Mouse (Mus musculus) CH12.LX (cell line): ENCODE data around the gene Kcnn3. TPM values are rescaled to one million over a fixed set of nuclear protein-coding genes. Genes with fewer than 3 reads are reported as not detected.

Experiments
- DNase-seq: peaks from one replicate; pipeline ENCODE4 v3.0.0-alpha.2; 2013; ENCODE audit errors: extremely low read depth
- H3K27ac ChIP-seq: 2 replicates; pipeline ENCODE4 v1.5.1; 2012; ENCODE audit warnings: low read depth, mild to moderate bottlenecking, control low read depth, moderate library complexity; ENCODE audit not compliant: insufficient read depth
- H3K27me3 ChIP-seq: replicated peaks from 2 replicates; pipeline ENCODE3; 2012; ENCODE audit warnings: inconsistent platforms
- H3K36me3 ChIP-seq, 2 experiments: replicated peaks in 1 of 2; 2 replicates each; pipeline versions ENCODE3 to v1.6.1; 2012; ENCODE audit warnings: inconsistent platforms in 1 of 2, low read length in 1 of 2, mild to moderate bottlenecking in 1 of 2, mixed read lengths in 1 of 2, moderate library complexity in 1 of 2; ENCODE audit not compliant: control insufficient read depth in 1 of 2, insufficient read depth in 1 of 2
- H3K4me1 ChIP-seq, 2 experiments: 2 replicates each; pipeline ENCODE4 v1.6.1; 2012; ENCODE audit warnings: inconsistent platforms in 1 of 2, moderate library complexity in 1 of 2; ENCODE audit not compliant: insufficient read depth in 2 of 2, control insufficient read depth in 1 of 2
- H3K4me2 ChIP-seq: 2 replicates; pipeline ENCODE4 v1.6.1; 2012; ENCODE audit warnings: low read depth, mild to moderate bottlenecking, control low read depth; ENCODE audit not compliant: poor library complexity, insufficient read depth, severe bottlenecking
- H3K4me3 ChIP-seq, 3 experiments: fragments of 150-350 bp in 1 of 3; sonication (generic) in 1 of 3; replicated peaks in 1 of 3; 2 replicates each; pipeline versions ENCODE3 to v1.5.1; 2011 to 2012; ENCODE audit warnings: low read depth in 2 of 3, low read length in 2 of 3, mild to moderate bottlenecking in 2 of 3, moderate library complexity in 2 of 3, control low read depth in 1 of 3, improper control_type of control experiment in 1 of 3, inconsistent platforms in 1 of 3, mixed read lengths in 1 of 3; ENCODE audit not compliant: poor library complexity in 1 of 3
- H3K79me2 ChIP-seq: replicated peaks from 2 replicates; pipeline ENCODE4 v1.6.1; 2012; ENCODE audit warnings: mild to moderate bottlenecking, moderate library complexity; ENCODE audit not compliant: control insufficient read depth, poor library complexity, insufficient read depth, severe bottlenecking; ENCODE audit errors: extremely low read depth
- H3K9ac ChIP-seq: 2 replicates; pipeline ENCODE4 v1.6.1; 2012; ENCODE audit warnings: low read depth, mild to moderate bottlenecking, control low read depth, moderate library complexity; ENCODE audit not compliant: insufficient read depth
- H3K9me3 ChIP-seq: replicated peaks from 2 replicates; pipeline ENCODE3; 2012; ENCODE audit warnings: low read length, inconsistent platforms, mixed read lengths
- CHD1 ChIP-seq: IDR thresholded peaks from 2 replicates; pipeline ENCODE4 v1.6.1; 2012; ENCODE audit warnings: low read depth, low read length, improper control_type of control experiment, inconsistent platforms
- E2F4 ChIP-seq: IDR thresholded peaks from 2 replicates; pipeline ENCODE4 v1.6.1; 2011; ENCODE audit warnings: low read depth, low read length, improper control_type of control experiment; ENCODE audit not compliant: insufficient replicate concordance
- ELF1 ChIP-seq: IDR thresholded peaks from 2 replicates; pipeline ENCODE4 v1.6.1; 2014; ENCODE audit warnings: low read depth, mild to moderate bottlenecking, inconsistent platforms, low read length, improper control_type of control experiment
- EP300 ChIP-seq: IDR thresholded peaks from 2 replicates; pipeline ENCODE4 v1.6.1; 2011; ENCODE audit warnings: low read length, improper control_type of control experiment
- KAT2A ChIP-seq: IDR thresholded peaks from 2 replicates; pipeline ENCODE4 v1.6.1; 2012; ENCODE audit warnings: low read length, improper control_type of control experiment, inconsistent platforms; ENCODE audit not compliant: insufficient replicate concordance
- MAFK ChIP-seq: IDR thresholded peaks from 2 replicates; pipeline ENCODE4 v1.6.1; 2011; ENCODE audit warnings: low read length, improper control_type of control experiment; ENCODE audit not compliant: insufficient replicate concordance
- MAZ ChIP-seq: IDR thresholded peaks from 2 replicates; pipeline ENCODE4 v1.6.1; 2012; ENCODE audit warnings: low read depth, mild to moderate bottlenecking, inconsistent platforms, low read length, improper control_type of control experiment, moderate library complexity
- MEF2A ChIP-seq: IDR thresholded peaks from 2 replicates; pipeline ENCODE4 v1.6.1; 2014; ENCODE audit warnings: low read depth, mild to moderate bottlenecking, inconsistent platforms, low read length, improper control_type of control experiment, borderline replicate concordance
- MXI1 ChIP-seq: IDR thresholded peaks from 2 replicates; pipeline ENCODE4 v1.6.1; 2011; ENCODE audit warnings: mild to moderate bottlenecking, low read depth, low read length, improper control_type of control experiment
- NELFE ChIP-seq: IDR thresholded peaks from 2 replicates; pipeline ENCODE4 v1.6.1; 2011; ENCODE audit warnings: low read depth, low read length, improper control_type of control experiment
- PAX5 ChIP-seq: IDR thresholded peaks from 2 replicates; pipeline ENCODE4 v1.6.1; 2012; ENCODE audit warnings: low read length, inconsistent platforms, mixed read lengths
- RCOR1 ChIP-seq: conservative IDR thresholded peaks from 2 replicates; pipeline ENCODE4 v1.6.1; 2012; ENCODE audit warnings: low read depth, mild to moderate bottlenecking, inconsistent platforms, low read length, improper control_type of control experiment
- SIN3A ChIP-seq: IDR thresholded peaks from 2 replicates; pipeline ENCODE4 v1.6.1; 2012; ENCODE audit warnings: low read length, improper control_type of control experiment, inconsistent platforms
- SMC3 ChIP-seq: IDR thresholded peaks from 2 replicates; pipeline ENCODE4 v1.6.1; 2011; ENCODE audit warnings: low read depth, low read length, improper control_type of control experiment
- TCF12 ChIP-seq: IDR thresholded peaks from 2 replicates; pipeline ENCODE4 v1.6.1; 2014; ENCODE audit warnings: low read depth, mild to moderate bottlenecking, inconsistent platforms, low read length, improper control_type of control experiment
- USF1 ChIP-seq: IDR thresholded peaks from 2 replicates; pipeline ENCODE4 v1.6.1; 2014; ENCODE audit warnings: low read depth, mild to moderate bottlenecking, inconsistent platforms, low read length, improper control_type of control experiment
- ZC3H11A ChIP-seq: IDR thresholded peaks from 2 replicates; pipeline ENCODE4 v1.6.1; 2012; ENCODE audit warnings: low read depth, mild to moderate bottlenecking, inconsistent platforms, low read length, improper control_type of control experiment
- ZKSCAN1 ChIP-seq: IDR thresholded peaks from 2 replicates; pipeline ENCODE4 v1.6.1; 2012; ENCODE audit warnings: low read depth, inconsistent platforms, low read length, improper control_type of control experiment, borderline replicate concordance
- ZMIZ1 ChIP-seq: IDR thresholded peaks from 2 replicates; pipeline ENCODE4 v1.6.1; 2012; ENCODE audit warnings: low read depth, mild to moderate bottlenecking, inconsistent platforms, low read length, improper control_type of control experiment
- ZNF384 ChIP-seq: IDR thresholded peaks from 2 replicates; pipeline ENCODE4 v1.6.1; 2012; ENCODE audit warnings: low read depth, low read length, improper control_type of control experiment, inconsistent platforms
- dilution Hi-C: fragments of 300-500 bp; cut with MboI; formaldehyde crosslinking; loops from 2 replicates; pipeline ENCODE4 v1.14.3; 2020; ENCODE audit warnings: low sequenced_read_pairs; ENCODE audit not compliant: extremely low pct_unique_long_range_greater_than_20kb, extremely low pct_ligation_motif_present
- in situ Hi-C: fragments of 300-500 bp; cut with MboI; formaldehyde crosslinking; loops from 3 replicates; pipeline ENCODE4 v1.14.3; 2019; ENCODE audit warnings: low sequenced_read_pairs, low pct_ligation_motif_present, low pct_unique_long_range_greater_than_20kb, mixed read lengths
- polyA plus RNA-seq: library from polyadenylated mRNA; unstranded; fragments of >175 nt; gene quantifications from 2 replicates; pipeline ENCODE4 v1.2.1, GENCODE M21; 2012; ENCODE audit warnings: low read depth; ENCODE audit not compliant: insufficient read length
- total RNA-seq, 2 experiments: library from RNA; depleted of rRNA; stranded (reverse); fragments of 300-350 nt in 1 of 2; fragments of >200 nt in 1 of 2; gene quantifications; 2 replicates each; pipeline ENCODE4 v1.2.3; 2012 to 2014

Kcnn3 gene
- total and polyA plus RNA-seq, 3 experiments, result 0.06 TPM; not detected in 2

- no peak for DNase-seq
- no peak overlapping the region for H3K9ac ChIP-seq
- peaks cover 3 to 13% of the 10 kb centered on the region in 2 experiments for H3K4me1 ChIP-seq
- TF ChIP-seq MAZ (no peak), CHD1 (no peak)
- TF ChIP-seq, all 38 proteins: peak for 0
- Histone ChIP-seq H3K36me3 (no peaks in the 10 kb centered on the region), H3K4me3 (no peak overlapping the region), H3K27me3 (no peaks in the 10 kb centered on the region), H3K4me2 (no peak overlapping the region), H3K79me2 (no peaks in the 10 kb centered on the region), H3K27ac (no peak overlapping the region), H3K9me3 (no peaks in the 10 kb centered on the region)
- in situ Hi-C loops (no loop called here), dilution Hi-C loops (no loop called here)
Measured at GRCm38 (mm10) chr3:89565371-89565770, 45.4 kb downstream of the Kcnn3 start.

GRCm38 (mm10) chr3:89569058-89569457, 49.1 kb downstream of the Kcnn3 start:
- no peak overlapping the region for H3K4me2 ChIP-seq
- peaks cover 3 to 13% of the 10 kb centered on the region in 2 experiments for H3K4me1 ChIP-seq
- TF ChIP-seq SMC3, result no peak
- no peak for TF ChIP-seq ZC3H11A
- TF ChIP-seq MEF2A, result no peak
- TF ChIP-seq MXI1, result no peak
- no peak for TF ChIP-seq KAT2A
- TF ChIP-seq EP300, result no peak
- no peak for TF ChIP-seq MAFK
- no peak for TF ChIP-seq PAX5
- TF ChIP-seq E2F4, result no peak
- no peak for TF ChIP-seq ZNF384
- TF ChIP-seq TCF12, result no peak
- no peak for TF ChIP-seq ZMIZ1
- TF ChIP-seq ZKSCAN1, result no peak
- no peak for TF ChIP-seq NELFE
- TF ChIP-seq SIN3A, result no peak
- TF ChIP-seq ELF1, result no peak
- TF ChIP-seq RCOR1, result no peak
- TF ChIP-seq CHD1, result no peak
- TF ChIP-seq USF1, result no peak
- TF ChIP-seq, all 38 proteins: peak for 0
- no peaks in the 10 kb centered on the region for H3K36me3 ChIP-seq
- DNase-seq, result no peak
- H3K27me3 ChIP-seq, result no peaks in the 10 kb centered on the region
- H3K4me3 ChIP-seq, result no peak overlapping the region
- no peak overlapping the region for H3K9ac ChIP-seq
- in situ Hi-C loops, result no loop called here
- no peaks in the 10 kb centered on the region for H3K9me3 ChIP-seq
- H3K27ac ChIP-seq, result no peak overlapping the region
- no peaks in the 10 kb centered on the region for H3K79me2 ChIP-seq
- dilution Hi-C loops, result no loop called here
